Mouse (Mus musculus): ENCODE measurements around the gene Kifc1.
"Not testable (repeated sequence)": the region's sequence is repeated elsewhere in the genome, so short reads cannot be mapped to it uniquely, and the experiment has no call there.

Kifc1 gene

DNA sequence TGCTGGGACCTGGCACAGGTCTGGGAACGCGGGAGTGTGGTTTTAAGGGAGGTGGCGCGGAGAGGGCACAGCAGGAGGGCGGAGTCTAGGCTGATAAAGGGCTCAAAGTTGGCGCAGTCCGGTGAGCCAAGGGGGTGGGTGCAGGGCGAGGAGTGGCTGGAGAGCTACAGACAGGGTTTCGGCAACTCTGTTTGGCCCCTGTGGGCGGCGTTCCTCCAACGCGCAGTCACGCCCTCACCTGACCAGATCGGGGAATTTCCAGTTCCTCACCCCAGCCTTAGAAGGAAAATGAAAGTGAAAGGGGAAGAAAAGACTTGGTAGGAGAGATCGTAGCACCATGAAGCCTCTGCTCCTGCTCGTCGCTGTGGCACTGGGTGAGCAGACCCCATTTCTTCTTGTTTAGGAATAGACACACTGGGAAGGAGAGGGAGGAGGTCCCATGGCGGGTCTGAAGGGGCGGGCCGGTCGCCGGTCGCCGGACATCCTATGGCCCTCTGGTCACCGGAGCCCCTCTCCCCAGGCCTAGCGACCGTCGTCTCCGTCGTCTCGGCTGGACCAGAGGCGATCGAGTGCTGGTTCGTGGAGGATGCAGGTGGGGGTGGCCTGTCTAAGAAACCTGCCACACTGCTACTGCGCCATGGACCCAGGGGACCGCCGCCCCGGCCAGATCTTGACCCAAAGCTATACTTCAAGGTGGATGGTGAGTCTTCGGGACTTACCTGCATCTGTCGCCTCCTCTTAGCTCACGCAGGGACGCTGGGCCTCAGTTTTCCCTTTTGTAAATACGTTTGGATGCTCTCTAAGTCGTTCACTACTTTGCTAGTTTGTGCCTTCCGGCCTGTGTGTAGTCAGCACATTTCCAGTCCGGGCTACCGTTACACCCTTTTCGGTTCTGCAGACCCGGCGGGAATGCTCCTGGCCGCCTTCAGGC lies 29.2 kb upstream of the Kifc1 start:
- peak in 1 of 2 experiments; percentile 51 for DNase-seq (ENCODE audit: low spot score in 2 of 2)

DNA sequence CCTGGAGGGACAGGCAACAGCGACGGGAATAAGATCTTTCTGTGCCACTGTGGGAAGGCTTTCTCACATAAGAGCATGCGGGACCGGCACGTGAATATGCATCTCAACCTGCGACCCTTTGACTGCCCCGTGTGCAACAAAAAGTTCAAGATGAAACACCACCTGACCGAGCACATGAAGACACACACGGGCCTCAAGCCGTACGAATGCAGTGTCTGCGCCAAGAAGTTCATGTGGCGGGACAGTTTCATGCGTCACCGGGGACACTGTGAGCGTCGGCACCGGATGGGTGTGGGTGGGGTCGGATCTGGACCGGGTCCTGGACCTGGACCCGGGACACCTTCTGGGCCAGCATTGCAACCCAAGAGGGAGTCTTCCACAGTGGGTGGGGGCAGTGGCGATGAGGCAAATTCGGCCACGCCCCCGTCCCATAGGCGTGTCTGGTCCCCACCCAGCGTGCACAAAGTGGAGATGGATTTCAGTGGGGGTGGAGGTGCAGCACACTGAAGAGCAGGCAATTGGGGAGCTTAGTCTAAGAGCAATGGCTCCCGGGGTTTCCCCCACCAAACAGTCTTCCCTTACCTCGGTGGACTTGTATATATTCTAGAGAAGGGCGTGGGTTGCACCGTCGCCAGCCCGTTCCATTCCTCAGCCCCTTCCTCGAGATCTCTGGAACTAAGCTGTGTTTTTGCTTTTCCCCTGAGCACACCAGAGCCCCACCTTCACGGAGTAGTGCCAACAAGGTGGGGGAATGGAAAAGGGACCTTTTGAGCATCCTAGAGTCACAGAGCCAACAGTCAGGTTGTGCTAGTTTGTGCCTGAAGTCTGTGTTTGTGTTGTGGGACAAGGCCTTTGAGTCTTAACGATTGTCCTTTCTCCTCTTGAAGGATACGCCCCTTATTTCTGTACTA lies 28.1 kb upstream of the Kifc1 start:
- DNase-seq (ENCODE audit: low spot score in 2 of 2), result no peak

DNA sequence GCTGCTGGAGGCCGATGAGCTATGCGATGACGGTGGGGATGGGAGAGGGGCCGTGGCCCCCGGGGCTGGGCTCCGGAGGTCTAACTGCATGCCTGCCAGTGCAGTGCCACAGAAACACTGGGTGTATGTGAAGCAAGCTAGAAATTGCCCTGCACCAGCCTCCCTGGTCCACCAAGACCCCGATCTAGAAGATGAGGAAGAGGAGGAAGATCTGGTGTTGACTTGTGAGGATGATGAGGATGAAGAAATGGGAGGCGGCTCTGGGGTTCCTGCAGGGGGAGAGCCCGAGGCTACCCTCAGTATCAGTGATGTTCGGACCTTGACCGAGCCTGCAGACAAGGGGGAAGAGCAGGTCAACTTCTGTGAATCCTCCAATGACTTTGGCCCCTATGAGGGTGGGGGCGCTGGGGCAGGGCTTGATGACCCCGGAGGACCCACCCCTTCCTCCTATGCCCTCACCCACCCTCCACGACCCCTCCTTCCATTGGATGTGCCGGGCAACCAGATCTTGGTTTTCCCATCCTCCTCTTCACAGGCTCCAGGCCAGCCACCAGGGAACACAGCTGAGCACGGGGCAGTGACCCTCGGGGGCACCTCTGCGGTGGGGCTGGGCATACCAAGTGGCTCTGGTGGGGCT lies 27.3 kb upstream of the Kifc1 start:
- peak in 1 of 2 experiments; percentile 18 for DNase-seq (ENCODE audit: low spot score in 2 of 2)

DNA sequence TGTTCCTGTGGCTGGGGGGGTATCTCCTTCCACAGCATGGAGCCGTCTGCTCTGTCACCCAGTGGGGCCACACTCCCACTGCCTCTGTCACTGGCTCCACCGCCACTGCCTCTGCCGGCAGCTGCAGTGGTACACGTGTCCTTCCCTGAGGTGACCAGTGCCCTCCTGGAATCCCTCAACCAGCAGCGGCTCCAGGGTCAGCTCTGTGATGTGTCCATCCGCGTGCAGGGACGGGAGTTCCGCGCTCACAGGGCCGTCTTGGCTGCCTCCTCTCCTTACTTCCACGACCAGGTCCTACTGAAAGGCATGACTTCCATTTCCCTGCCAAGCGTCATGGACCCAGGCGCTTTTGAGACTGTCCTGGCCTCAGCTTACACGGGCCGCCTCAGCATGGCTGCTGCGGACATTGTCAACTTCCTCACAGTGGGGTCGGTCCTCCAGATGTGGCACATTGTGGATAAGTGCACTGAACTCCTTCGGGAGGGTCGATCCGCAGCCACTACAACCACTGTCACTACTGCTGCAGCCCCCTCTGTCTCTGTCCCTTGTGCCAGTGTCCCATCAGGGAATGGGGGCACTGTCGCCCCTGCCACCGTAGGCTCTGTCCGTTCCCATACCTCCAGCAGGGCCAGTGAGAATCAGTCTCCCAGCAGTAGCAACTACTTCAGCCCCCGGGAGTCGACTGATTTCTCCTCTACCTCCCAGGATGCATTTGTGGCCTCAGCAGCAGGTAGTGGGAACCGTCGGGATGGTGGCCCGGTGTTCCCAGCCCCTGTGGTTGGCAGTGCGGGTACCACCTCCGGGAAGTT lies 26.6 kb upstream of the Kifc1 start:
- peak in 1 of 2 experiments; percentile 27 for DNase-seq (ENCODE audit: low spot score in 2 of 2)

DNA sequence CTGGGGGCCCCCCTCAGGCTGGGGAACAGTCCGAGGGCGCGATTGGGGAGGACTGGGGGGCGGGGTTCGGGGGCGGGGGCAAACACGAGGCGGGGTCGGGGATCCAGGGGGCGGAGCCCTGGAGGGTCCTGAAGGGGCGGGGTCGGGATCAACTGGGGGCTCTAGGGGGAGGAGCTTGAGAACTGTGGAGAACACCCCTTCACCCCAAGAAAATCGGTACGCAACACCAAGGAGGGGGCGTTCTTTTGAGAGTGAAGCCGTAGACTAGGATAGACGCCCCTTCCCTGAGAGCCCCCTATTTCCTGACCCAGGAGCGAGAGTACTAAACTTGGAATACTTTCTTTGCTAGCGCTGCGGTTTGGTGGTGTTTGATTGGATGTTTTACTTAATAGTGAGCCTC lies 25.8 kb upstream of the Kifc1 start:
- no peak for DNase-seq (ENCODE audit: low spot score in 2 of 2)

DNA sequence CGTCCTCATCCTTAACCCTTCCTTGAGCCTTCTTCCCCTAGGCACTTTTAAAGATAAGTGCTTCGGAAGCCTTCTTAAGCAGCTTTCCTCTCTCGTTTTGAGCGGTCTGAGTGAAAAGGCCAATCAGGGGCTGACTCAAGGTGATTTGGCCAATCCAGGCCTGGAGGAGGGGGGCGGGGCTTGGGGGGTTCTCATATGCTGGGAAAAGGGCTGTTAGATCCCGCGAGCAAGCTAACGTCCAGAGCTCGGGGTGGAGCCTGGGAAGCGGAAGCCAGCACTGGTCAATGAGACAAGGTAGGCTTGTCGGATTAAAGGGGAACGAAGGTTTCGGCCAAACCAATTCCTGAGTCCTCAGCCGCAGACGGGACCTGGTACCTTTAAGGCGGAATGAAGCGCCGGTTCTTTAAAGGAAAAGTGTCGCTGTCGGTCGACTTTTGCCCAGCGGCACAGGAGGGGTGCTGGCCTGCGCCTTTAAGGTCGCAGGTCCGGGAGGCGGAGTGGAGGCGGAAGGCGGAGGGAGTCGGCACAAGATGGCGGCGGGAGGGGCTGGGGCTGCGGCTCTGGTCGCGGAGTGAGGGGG lies 25.3 kb upstream of the Kifc1 start, which contains the start of the genes Tapbp and Zbtb22:
Gene Tapbp, plus strand, starts transcription at position 229 of the 580 bp plus-strand sequence.
Gene Zbtb22, plus strand, starts transcription at position 234 of the 580 bp plus-strand sequence.
- DNase-seq (ENCODE audit: low spot score in 2 of 2), result peak; percentile 94 to 95

DNA sequence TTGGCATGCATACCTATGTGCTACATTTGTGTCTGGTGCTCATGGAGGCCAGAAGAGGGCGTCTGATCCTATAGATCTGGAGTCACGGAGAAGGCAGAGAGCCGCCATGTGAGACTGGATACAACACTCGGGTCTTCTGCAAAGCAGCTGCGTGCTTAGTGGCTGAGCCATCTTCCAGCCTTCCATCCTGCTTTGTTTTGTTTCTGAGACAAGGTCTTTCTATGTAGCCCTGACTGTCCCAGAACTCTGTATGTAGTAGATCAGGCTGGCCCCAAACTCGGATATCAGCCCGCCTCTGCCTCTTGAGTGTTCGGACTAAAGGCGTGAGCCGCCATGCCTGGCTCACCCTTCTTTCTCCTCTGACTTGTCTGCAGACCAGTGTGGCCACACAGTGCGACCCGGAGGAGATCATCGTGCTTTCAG lies 24.5 kb upstream of the Kifc1 start:
- no peak for DNase-seq (ENCODE audit: low spot score in 2 of 2)

DNA sequence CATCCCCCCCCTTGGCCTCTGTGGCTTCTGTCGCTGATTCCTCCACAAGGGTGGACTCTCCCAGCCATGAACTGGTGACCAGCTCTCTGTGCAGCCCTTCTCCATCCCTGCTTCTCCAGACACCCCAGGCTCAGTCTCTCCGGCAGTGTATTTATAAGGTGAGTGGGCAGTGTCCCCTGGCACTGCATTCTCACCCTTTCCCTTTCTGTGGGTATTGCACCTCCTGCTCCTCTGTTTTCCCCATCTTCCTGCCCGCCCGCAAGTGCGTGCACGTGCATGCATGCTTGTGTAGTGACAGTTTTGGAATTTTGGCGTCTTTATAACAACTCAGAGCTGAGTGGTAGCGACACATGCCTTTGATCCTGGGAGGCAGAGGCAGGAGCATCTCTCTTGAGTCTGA lies 23.4 kb upstream of the Kifc1 start:
- no peak for DNase-seq (ENCODE audit: low spot score in 2 of 2)

DNA sequence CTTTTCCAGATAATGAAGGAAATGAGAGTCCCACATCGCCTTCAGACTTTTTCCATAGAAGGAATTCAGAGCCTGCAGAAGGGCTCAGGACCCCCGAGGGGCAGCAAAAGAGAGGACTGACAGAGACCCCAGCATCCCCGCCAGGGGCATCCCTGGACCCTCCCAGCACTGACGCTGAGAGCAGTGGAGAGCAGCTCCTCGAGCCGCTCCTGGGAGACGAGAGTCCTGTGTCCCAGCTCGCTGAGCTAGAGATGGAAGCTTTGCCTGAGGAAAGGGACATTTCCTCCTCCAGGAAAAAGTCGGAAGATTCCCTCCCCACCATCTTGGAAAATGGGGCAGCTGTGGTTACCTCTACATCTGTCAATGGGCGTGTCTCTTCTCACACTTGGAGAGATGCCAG lies 22.8 kb upstream of the Kifc1 start:
- DNase-seq (ENCODE audit: low spot score in 2 of 2), result no peak

DNA sequence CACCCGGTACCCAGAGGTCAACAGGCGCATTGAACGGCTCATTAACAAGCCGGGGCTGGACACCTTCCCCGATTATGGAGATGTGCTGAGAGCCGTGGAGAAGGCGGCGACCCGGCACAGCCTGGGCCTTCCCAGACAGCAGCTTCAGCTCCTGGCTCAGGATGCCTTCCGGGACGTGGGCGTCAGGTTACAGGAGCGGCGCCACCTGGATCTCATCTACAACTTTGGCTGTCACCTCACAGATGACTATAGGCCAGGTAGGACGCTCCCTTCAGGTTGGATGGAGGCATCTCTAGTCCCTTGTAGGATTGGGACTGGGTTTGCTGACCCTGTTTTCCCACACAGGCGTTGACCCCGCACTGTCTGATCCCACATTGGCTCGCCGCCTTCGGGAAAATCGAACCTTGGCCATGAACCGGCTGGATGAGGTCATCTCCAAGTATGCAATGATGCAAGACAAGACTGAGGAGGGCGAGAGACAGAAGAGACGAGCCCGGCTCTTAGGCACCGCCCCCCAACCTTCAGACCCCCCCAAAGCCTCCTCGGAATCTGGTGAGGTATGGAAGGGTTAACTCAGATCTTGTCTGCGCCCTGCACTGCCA lies 21.5 kb upstream of the Kifc1 start:
- DNase-seq (ENCODE audit: low spot score in 2 of 2), result no peak

DNA sequence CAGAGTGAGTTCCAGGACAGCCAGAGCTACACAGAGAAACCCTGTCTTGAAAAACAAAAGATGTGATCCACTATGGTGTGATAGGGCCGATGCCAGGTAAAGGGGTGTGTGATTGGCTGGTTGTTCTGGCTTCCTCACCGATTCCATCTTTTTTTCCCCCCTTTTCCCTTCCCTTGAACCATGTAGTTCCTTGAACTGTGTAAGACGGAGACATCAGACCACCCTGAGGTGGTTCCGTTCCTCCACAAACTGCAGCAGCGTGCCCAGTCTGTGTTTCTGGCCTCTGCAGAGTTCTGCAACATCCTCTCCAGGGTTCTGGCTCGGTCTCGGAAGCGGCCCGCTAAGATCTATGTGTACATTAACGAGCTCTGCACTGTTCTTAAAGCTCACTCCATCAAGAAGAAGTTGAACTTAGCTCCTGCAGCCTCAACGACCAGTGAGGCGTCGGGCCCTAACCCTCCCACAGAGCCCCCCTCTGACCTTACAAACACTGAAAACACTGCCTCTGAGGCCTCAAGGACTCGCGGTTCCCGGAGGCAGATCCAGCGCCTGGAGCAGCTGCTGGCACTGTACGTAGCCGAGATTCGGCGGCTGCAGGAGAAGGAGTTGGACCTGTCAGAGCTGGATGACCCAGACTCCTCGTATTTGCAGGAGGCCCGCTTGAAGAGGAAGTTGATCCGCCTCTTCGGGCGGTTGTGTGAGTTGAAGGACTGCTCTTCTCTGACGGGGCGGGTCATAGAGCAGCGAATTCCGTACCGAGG lies 20.8 kb upstream of the Kifc1 start:
- peak in 1 of 2 experiments; percentile 34 for DNase-seq (ENCODE audit: low spot score in 2 of 2)

DNA sequence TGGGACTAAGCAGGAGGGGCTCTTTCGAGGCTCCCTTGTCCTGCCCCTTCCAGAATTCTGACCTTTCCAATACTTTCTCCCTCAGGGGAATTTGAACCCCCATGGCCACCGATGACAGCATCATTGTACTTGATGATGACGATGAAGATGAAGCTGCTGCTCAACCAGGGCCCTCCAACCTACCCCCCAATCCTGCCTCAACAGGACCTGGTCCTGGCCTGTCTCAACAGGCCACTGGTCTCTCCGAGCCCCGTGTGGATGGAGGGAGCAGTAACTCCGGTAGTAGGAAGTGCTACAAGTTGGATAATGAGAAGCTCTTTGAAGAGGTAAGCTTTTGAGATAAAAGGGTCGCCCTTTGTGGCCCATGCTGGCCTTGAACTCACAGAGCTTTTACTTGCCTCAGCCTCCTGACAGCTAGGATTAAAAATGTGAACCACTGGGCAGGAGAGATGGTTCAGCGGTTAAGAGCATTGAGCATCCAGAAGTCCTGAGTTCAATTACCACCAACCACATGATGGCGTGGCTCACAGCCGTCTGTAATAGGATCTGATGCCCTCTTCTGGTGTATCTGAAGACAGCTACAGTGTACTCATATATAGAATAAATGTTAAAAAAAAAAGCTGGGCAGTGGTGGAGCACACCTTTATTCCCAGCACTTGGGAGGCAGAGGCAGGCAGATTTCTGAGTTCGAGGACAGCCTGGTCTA lies 20.0 kb upstream of the Kifc1 start:
- DNase-seq (ENCODE audit: low spot score in 2 of 2), result peak in 1 of 2 experiments; percentile 5

DNA sequence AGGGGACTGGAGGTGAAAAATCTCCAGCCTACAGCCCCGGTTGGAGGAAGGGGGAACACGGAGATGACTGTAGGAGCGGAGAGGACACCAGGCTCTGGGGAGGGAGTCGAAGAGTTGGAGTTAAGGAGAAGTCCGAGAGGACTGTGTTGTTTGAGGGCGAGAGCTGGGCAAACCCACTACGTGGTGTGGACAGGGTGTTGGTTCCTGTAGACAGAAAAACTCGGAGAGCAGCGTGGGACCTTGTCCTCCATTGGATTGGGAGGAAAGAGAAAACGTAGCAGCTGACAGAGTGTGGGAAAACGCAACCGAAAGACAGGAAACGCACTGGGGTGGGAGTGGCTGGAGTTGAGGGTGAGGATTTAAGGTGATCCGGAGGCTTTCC lies 19.4 kb upstream of the Kifc1 start:
- DNase-seq (ENCODE audit: low spot score in 2 of 2), result peak in 1 of 2 experiments; percentile 27

DNA sequence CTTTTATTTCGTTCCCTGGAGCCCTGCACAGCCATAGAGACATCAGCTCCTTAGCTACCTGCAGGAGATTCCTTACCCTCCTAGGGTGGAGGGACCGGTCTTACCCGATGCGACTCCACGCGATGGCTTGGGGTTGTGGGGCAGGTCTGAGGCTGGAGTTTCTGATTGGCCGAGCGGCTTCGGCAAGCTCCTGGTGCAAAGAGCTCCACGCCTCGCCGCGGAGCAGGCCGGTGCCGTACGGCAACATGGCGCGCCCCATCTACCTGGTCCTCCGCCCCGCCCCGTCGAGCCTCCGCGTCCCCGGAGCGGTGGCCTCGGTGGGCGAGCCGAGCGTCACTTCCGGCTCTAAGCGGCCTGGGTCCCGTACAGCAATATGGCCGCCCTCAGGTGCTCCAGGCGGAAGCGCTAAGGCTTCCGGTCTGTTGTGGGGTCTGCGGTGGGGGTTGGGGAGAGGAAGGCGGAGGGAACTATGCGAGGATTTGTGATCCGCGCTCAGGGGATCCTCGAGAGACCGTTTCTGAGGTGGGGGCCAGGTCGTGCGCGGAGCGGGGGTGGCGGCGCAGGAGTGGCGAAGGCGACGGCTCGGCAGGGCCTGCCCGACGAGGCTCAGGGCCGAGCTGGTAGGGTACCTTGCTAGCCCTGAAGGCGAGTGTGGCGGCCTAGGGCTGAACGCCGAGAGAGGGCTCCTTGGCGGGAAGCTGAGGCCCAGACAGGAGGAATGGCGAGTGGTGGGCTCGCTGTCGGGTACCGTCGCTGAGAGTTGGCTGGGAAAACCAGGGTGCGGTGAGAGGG lies 18.8 kb upstream of the Kifc1 start, which contains the start of gene Daxx:
Gene Daxx, plus strand, starts transcription at position 338 of the 792 bp plus-strand sequence.
- peak; percentile 98 to 99 for DNase-seq (ENCODE audit: low spot score in 2 of 2)

DNA sequence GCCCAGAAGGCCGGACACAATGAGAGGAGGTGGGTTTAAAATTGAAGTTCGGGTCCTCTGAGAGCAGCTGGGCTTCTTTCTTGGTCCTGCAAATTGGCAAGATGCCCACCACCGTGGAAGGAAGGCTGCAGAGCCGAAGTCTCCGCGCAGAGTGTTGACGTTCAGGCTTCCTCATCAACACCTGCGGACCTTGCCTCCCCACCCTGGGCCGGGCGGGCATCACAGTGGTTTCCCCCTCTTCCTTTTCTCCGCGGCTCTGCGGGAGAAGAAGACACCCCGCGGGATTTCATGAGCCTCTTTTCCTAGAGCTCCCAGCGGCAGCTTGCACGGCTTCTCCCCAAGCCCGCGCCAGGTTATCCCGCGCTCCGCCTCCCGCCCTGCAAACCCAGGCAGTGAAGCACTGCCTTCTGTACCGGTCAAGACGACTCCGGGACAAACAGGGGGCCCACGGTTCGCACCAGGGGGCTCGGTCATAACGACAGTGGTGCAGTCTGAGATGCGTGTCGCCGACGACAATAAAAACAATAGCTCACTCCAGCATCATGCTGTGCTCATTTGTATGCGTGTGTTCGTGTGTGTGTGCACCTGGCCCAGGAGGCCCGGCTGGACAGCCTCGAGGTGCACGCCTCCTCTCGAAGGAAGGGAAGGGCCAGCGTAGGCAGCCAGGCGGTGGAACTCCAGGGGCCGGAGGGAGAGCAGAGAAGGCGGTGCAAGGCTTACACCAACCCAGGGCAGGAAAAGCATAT lies 18.0 kb upstream of the Kifc1 start:
- peak; percentile 71 to 73 for DNase-seq (ENCODE audit: low spot score in 2 of 2)

DNA sequence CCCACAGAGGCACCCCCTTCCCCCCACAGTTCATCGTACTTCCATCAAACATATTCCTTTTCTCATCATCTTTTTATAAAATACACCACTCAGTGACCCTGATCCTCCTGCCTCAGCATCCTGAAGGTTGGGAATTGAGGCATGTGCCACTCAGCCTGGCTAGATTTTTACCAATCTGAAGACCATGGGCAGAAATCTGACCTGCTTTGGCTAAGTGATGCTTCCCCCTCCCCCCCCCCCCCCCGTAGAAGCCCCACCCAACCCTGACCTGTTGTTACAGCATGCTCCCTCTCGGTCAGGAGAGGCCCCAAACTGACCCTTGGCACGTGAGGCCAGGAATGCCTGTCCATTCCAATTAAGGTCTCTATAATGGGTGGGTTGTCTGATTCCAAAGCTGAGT lies 14.4 kb upstream of the Kifc1 start, which contains the start of gene Platr17:
Gene Platr17, plus strand, starts transcription at position 301 of the 400 bp plus-strand sequence.
- not testable (repeated sequence) for DNase-seq (ENCODE audit: low spot score in 2 of 2)
